Mouse (Mus musculus) testis, postnatal 14 days (tissue): ENCODE data around the gene Mdga2.

Experiments
- DNase-seq: peaks from one replicate; pipeline ENCODE4 v3.0.0; 2021; ENCODE audit warnings: low spot score

The Mdga2 gene

GRCm38 (mm10) chr12:66702781-66703180 lies 519.6 kb downstream of the Mdga2 start:
- DNase-seq: no peak

DNA sequence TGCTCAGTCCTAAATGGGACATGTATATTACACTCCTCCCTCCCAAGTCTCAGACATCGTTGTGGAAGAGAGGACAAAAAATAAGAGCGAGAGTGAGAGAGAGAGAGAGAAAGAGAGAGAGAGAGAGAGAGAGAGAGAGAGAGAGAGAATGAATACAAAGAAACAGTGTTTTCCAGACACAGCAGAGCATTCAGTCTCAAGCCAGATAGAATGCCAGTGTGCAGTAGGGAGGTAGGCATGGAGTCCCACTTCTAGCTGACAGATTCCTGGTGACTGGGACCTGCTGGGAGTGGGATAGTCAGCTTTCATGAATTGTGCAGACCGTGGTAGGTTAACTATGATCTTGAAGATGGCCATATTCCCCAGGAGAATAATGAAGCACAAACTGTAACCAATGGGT lies 542.8 kb downstream of the Mdga2 start:
- DNase-seq: no peak

DNA sequence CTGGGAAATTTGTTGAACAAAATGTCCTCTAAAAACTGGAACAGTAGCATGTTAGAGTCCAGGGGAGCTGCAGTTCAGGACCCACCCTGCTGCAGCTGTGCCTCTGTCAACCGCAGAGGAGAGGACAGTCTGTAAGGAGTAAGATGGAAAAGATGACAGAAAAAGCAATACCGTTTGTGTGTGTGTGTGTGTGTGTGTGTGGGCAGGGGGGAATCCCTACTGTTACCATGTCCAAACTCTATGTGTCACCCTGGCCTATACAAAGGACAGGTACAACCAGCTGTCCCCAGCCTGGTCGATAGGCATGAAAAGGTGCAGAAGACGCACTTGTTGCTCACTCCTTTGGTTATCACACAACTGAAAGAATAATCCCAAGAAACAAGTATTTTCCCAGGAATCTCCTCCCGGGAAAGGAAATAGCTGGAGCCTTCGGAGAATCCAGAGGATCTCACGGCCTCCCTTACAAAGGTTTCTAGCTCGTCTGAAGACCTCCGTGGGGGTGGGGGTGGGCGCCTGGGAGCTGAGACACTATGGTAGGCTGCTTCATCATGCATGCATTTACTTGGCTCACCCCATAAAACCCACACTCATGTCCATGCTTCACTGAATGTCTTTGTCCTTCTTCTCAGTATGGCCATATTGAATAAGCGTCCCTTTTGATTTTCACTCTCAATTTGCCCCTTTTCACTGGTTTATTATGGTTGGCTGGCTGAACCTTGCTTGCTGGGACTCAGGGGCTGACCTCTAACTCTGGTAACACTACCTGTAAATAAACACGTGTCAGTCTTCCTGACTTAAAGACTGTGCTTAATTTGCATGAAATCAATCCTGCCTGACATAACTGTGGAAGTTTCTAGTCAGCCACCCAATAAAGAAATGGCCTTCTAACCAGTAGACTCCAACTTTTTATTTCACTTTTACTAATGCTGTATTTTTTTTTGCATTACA lies 573.5 kb downstream of the Mdga2 start:
- no peak for DNase-seq

- no peak for DNase-seq
Observed at GRCm38 (mm10) chr12:66640408-66640807, 581.9 kb downstream of the Mdga2 start.

DNA sequence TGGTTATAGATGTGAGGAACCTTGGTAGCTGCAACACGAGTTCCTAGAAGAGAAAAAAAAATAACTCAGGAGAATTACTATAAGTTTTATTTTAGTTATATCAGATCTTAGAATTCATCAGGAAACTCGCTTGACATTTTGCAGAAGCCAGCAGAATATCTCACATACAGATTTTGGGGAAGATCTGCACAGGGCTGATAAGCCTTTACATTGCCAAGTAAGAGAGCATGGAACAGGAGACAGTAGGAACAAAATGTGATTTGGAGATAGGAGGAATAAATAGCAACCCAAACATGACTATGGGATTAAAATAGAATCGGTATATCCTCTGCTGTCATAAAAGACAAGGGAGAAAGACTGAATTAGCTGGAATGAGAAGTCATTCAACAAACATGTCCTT lies 602.4 kb downstream of the Mdga2 start:
- no peak for DNase-seq

- DNase-seq: no peak
Observed at GRCm38 (mm10) chr12:66591617-66592230, 630.6 kb downstream of the Mdga2 start.

GRCm38 (mm10) chr12:66565396-66565795 lies 657.0 kb downstream of the Mdga2 start:
- DNase-seq: no peak

- DNase-seq: no peak
Observed at GRCm38 (mm10) chr12:66556846-66557245, 665.5 kb downstream of the Mdga2 start.

- peak; percentile 15 for DNase-seq
Observed at GRCm38 (mm10) chr12:66556178-66556820, 666.0 kb downstream of the Mdga2 start.

GRCm38 (mm10) chr12:66524973-66525372 lies 697.4 kb downstream of the Mdga2 start:
- DNase-seq: no peak

DNA sequence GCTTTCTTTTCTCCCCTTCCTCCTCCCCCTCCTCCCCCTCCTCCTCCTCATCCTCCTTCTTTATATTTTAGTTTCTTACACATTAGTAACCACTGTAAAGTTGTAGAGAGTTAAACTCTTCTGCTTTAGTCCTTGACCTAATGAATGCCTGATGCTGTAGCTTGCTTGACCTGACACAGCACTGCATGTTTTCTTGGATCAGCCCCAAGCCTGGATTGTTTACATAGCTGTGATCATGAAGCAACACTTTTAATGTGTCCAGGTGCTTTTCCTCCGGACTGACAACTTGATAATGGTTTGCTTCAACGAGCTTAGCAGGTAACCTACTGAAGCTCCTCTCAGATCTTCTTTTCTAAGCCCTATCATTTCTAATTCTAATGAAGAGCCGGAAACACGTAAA lies 723.1 kb downstream of the Mdga2 start:
- DNase-seq: no peak

DNA sequence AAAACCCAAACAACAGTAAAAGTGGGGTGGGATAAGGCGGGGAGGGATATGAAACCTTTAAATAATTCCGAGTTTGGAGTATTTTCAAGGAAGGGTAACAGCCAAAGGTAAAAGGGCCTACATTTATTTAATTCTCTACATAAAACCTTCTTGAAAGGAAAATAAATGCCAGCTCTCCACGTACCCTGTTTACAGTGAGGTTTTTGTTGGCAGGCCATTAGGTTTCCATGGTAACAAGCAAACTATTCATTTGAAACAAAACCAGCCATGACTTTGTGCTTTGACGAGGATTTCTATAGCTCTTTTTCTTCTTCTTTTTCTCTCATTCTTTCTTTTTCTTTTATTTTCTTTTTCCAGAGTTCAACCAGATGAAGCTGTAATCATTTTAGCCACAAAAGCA lies 751.5 kb downstream of the Mdga2 start:
- DNase-seq: no peak

DNA sequence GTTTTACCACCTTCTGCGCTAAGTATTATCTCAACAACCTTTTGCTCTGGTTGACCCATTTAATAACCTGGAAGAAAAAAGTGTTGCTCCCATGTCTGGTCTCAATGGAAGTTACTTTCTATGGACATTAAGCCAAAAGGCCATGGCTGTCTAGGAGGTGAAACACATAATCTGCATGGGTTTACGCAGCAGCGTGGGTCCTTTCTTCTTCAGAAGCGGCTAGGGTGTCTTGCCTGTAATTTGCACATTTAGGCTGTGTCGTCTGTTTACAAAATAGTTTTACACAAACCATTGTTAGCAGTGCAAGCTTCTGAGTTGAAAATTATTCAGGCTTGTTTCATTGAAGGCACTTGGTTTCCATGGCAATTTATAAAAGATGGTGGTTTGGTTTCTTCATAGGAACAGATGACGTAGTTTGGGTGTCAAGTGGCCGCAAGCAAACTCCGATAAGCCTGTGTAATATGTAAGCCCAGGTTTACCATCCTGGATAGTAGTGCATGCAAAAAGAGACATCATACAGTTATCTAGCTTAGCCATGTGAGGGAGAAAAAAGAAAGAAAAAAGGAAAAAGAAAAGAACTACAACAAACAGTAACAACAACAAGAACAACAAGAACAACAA lies 752.0 kb downstream of the Mdga2 start:
- no peak for DNase-seq

DNA sequence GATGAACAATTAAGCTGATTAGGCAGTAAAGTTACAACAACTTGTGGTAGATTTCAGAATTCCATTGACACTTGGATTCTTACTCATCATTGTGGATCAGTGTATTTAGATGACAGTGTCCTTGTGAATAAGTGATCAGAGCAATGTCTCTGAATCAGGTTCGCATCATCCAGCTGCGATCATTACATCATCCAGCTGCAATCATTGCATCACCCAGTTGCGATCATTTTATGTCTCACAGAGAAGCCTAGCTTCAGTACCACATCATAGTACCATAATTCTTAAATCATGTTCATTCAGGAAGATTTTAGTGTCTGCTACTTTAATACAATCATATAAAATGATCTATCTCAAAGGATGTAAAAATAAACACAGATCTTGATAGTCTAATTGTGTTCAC lies 756.8 kb downstream of the Mdga2 start:
- no peak for DNase-seq

- no peak for DNase-seq
Observed at GRCm38 (mm10) chr12:66443340-66443739, 779.0 kb downstream of the Mdga2 start.
